Mouse (Mus musculus) brain, embryonic 18.5 days (tissue): ENCODE measurements at regions not wholly inside any gene's neighbourhood (a gene's known extent, or its start where the extent isn't known, plus 50 kb on each side); places are given as distances from the start of the nearest gene placed in this dataset.

Experiments
- DNase-seq: peaks from one replicate; pipeline ENCODE4 v3.0.0-alpha.2; 2012; ENCODE audit warnings: low read depth, low spot score

DNA sequence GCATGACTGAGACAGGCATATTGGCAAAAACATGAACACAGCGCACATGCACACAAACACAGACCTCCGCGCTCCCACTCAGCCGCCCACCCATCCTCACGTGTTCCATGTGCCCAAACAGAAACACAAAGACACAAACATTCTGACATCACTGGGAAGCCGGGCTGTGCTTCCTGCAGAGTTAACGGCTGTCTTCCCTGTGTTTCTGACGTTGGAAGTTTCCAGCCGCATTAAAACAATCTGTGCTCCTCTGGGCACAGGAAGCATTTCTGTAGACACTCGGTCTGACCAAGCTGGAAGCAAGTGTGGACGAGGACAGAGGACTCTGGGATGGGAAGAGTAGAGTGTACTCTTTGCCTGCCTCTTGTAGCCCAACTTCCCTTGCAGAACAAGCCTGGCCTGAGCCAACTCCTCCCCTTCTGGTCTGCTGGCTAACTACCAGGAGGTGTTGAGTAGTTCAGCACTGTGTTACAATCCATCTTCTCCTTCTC is 296.2 kb upstream of the Zfp703 start:
- peak; percentile 26 for DNase-seq

DNA sequence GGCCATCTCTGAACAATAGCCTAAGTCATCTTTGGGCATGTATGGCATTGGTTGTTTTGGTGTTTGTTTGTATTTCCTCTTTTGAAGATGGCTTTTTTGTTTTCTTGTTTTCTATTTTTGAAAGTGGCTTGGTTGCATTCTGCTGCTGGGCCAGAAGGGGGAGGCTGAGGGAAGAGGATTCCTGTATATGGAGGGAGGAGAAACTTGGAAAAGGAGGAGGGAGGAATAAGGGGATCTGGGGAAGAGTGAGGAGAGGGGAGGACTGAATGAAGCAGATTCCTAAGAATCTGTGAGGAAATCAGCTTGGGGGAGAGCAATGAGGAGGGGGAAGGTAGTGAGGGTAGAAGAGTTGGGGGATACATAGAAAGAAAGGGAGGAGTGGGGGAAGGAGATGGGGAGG is 290.0 kb upstream of the Zfp703 start:
- peak; percentile 24 for DNase-seq

DNA sequence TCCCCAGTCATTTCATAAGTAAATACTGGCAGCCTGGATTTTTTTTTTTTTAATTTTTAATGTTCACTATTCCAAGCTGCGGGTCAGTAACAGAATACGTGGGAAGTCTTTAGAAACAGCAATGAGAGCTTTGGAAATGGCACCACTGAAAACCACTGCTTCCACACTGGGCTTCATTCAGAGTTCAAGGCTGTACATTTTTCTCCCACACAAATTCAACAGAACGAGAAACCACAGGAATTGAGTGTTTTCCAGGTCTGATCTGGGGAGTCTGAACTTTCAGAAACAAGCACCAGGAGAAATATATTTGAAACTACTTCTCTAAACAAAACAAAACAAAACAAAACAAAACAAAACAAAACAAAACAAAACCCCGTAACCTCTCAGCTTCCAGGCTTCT is 289.1 kb upstream of the Zfp703 start:
- no peak for DNase-seq

DNA sequence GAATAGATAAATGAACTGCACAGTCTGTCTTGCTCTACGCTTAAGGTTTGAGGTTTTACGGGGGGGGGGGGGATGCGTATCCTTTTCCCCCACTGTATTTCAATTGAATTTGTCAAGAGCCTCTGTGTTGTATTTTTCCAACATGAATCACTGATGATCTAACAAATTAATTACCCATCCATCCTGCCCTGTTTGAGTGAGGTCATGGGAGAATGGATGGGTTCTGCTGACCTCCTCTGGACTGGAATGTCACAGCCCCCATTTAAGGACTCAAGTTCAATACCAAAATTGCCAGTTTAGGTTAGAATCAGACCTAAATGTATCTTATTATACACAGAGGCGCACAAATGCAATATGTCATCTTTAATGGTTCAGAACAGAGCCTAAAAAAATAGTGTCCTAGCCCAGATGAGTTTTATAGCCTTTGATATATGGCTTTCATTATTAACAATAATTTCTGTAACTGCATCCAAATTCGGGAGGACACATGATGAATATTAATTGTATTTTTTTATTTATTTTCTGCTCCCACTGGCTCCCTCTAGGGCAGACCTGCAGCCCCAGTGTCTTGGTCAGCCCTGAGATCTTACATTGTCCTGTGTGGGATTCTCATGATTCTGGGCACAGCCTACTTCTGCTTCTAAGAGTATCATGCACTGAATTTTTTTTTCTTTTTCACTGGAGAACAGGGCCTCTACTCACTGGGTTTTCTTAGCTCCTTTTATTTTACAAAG is 288.2 kb upstream of the Zfp703 start:
- DNase-seq = no peak

DNA sequence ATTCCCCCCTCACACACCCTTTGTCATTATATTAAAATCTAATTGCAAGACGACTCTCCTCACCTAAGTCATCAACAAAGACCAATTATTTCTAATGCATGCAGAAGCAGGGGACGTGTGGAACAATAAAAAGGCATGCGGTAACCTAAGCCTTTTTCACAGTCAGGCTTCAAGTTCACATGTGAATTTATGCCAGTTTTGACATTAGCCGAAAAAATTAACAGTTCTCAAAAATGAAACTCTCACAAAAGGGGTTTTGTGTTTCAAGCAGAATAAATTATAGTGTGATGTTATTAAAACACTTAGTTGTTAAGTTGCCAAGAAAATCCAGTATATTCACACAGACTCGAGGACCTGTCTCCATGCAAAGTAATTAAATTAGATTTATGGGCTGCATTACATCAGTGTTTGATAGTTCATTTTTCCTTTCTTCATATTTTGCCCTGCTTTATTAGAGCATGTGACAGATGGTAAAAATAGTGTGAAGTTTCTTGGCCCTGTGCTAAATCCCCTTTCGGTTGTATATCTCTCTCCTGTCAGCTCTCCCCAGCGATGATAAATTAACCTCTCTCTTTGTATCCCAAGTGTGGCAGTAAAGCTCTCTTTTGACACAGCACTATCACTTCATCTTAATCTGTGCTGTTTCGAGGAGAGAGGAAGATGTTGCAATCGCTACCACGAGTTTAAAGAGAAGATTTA is 287.5 kb upstream of the Zfp703 start:
- peak; percentile 22 for DNase-seq

DNA sequence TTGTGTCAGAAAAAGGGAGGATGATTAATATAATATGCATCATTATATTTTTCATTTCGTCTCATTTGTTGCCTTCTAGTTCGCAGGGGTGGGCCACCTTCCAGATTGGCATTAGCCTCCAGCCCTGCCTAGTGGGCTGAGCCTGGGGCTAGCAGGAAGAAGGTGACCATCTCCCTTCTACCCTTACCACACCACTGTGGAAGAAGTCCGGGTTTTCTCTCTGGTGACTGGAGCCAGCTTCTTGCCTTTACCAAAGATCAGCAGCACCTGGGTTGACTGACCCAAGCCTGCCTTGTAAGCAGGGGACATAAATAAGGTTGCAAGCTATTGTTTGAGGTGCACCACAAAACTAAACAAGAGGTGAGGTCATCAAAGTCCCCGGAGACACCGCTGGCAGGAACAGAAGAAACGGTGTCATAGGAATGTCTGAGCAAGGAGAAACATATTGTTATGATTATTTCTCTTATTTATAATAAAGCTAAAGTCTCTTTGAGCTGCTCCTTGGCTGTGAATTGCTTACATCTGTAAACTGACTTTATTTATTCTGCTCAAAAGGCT is 286.9 kb upstream of the Zfp703 start:
- DNase-seq = no peak

DNA sequence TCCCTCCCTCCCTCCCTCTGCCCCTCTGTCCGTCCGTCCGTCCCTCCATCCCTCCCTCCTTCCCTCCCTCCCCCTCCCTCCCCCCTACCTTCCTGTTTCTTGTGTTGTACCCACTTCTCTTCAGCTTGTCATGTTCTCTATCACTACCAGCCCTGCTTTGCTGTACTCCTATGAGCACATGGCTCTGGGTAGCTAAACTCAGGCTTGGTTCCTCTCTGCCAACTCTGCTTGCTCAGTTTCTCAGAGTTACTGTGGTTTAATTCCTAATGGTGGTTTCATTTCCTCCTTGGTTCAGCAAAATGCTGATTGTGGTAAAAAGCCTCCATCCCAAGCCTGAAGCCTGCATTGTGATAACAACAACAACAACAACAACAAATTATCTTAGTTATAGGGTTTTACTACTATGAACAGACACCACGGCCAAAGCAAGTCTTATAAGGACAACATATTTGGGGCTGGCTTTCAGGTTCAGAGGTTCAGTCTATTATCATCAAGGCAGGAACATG is 279.5 kb upstream of the Zfp703 start:
- no peak for DNase-seq

DNA sequence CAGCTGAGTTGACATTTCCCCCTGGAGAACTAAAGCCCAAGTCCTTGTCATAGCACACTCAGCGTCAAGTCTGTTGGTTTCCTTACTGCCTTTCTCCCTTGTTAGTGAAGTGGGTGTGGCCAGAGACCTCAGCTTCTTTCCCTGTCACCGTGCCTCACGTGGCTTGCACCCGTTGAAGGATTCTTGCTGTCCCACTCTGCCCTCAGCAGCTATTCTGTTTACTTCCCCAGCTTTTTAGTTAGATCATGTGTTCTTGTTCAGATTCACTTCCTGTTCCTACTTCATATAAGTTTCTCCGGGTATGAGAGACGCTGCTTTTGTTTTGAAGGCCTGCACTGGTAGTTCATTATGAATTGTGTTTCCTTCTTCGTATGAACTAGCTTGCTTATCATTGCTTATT is 278.5 kb upstream of the Zfp703 start:
- DNase-seq = no peak

DNA sequence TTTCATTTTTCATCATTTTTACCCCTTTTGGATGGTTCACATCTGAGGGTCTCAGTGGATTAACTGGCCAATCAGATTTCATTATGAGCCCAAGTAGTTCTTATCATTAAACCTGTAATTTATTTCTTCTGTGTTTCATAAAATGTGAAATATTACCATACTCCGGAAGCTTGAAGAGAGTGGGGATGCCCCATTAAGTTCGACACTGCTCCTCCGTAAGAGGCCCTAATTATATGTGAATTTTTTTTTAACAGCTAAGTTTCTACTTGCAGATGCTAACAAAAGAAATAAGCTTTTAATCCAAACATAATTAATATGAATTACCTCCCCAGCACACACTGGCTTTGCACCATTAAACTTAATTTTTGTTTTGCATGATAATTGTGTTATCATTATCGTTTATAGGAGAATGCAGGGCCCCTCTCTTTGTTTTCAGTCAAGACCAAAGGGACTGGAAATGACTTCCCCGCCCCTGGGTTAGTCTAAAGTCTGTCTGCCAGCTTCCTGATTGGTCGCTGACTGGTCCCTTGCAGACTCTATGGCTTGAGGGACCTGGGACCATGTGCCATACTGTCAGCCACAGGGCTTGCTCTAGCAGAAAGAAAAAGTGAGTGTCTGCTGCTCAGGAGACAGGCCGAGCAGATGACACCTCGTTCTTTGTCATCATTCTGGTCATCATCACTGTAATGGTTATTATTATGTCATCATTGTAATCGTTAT is 270.9 kb upstream of the Zfp703 start:
- DNase-seq = no peak

DNA sequence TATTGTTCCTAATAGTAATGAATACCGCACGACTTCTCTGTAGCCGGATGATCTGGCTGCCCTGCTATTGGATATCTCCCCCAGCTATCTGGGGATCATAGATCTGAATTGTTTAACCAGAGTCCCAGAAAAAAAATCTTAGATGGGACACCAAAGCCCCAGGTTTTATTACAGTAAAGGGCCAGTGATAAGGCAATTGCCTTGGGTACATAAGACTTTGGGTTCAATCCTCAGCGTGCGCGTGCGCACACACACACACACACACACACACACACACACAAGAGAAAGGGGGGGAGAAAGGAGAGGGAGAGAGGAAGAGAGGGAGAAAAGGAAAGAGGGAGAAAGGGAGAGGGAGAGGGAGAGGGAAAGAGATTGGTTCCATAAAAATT is 270.4 kb upstream of the Zfp703 start:
- DNase-seq = no peak

- DNase-seq = no peak
Measured at GRCm38 (mm10) chr8:26713836-26714235, 263.3 kb upstream of the Zfp703 start.

- DNase-seq = no peak
Measured at GRCm38 (mm10) chr8:26714714-26715113, 262.4 kb upstream of the Zfp703 start.

DNA sequence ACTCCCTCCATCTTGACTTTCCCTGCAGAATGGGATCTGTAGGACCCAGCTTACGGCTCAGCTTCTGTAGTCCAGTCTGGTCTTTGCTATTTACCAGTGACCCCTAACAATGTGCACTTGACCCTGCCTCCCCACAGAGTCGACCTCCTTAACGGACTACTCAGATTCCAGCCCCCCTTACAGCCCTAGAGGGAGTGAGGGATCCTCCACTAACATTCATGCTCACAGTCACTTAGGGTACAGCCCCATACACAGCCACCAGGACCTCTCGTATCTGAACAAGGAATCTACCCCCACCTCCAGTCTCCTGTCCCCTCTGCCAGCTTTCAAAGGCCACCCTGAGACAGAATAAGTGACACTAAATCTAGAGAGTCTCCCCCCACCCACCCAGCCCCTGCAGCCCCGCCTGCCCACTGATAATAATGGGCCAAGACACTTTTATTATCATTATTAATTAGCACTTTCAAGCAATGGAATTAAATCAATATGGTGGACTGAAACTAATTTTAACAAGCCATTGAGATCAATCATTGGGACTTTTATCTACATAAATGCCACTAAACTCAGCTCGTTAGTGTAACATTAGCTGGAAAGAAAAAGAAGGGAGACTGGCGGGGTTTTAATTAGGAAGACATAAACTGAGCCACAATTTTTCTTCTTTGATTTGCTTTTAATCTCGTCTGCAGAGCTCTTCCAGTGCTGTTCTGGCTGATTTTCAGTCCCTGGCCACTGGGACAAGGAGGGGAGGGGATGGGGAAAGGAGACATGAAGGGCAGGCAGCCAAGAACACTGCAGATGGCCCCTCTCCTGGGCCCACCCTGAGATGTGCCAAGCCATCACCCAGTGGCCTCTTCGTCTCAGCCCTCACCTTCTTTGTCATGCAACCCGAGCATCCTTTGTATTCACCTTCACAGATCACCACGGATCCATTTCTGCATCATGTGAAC is 258.4 kb upstream of the Zfp703 start:
- no peak for DNase-seq

DNA sequence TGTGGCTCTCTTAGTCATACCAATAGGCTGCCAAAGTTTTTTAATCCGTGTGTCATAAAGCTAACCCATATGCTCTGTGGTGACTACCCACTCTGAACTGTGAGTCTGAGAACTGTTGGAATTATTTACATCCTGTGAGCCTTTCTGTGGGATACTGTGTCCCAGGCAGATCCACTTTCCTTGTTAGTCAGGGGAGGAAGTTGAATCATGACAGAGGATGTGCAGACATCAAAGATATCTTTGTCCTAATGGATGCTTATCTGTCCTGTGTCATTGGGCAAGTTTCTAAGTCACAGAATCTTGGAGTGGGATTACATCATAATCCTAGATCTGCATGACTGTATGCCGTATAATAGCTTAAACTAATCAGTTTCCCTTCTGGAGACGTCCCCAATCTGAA is 254.4 kb upstream of the Zfp703 start:
- DNase-seq = no peak

DNA sequence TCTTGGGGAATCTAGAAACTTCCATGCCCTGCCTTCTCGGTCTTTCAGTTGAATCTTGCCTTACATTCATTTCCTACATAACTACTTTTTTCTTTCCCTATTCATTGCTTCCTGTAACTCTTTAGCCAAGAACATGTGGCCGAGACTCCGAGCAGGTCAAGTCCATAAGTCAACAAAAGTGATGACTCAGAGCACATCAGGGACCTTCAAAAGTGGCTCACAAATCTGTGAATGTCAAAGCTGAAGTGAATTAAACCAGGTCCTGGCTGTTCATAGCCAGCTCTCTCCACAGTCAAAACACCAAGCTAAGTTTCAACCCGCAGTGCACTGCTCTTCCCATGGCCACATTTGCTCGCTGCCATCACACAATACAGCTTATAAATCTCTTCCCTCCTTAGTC is 252.5 kb upstream of the Zfp703 start:
- DNase-seq = no peak

- DNase-seq = no peak
Measured at GRCm38 (mm10) chr8:26725521-26725920, 251.6 kb upstream of the Zfp703 start.

- no peak for DNase-seq
Measured at GRCm38 (mm10) chr8:26729351-26729750, 247.8 kb upstream of the Zfp703 start.

DNA sequence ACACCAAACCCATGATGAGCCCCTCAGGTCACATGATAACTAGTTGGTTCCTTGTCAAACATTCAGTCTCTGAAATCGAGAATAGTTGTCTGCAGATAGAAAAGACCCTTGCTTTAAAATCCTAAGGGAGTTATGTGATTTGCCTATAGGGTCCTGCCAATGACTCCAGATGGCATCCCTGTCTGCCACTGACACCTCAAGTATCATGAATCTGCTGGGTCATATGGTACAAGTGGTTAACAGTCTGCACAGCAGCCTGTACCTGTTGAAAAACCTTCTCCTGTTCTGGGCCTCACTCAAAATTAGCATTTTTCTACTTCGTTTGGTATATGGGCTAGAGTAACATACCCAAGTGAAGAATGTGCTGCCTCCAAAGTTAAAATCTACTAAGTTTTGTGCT is 246.0 kb upstream of the Zfp703 start:
- DNase-seq = no peak

DNA sequence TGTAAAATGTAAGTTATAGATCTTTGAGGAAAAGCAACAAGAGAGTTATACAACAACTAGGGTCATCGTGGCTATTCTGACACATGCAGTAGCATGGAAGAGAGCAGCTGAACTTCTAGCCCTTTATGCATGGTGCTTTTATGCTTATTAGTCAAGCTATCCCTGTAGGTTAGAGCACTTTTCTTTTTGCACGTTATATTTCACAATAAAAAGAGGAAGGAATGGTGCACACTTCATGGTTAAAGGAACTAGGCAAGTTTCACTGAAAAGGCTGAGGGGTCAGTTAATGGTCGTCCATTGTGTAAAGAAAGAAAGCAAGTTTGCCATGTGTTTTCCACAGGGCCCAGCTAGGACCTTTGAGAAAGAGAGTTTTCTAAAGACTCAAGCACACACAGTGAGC is 232.7 kb upstream of the Zfp703 start:
- no peak for DNase-seq

- DNase-seq = no peak
Measured at GRCm38 (mm10) chr8:26746811-26747210, 230.3 kb upstream of the Zfp703 start.
